Mouse (Mus musculus): ENCODE measurements at regions not wholly inside any gene's neighbourhood (a gene's known extent, or its start where the extent isn't known, plus 50 kb on each side); places are given as distances from the start of the nearest gene placed in this dataset.

- DNase-seq (ENCODE audit: low spot score in 2 of 2): peak; percentile 21 to 40
- intact Hi-C loops (cut with DNase I): no loop called here
Observed at GRCm38 (mm10) chr14:28750301-28750700, 245.8 kb downstream of the Wnt5a start.

- intact Hi-C loops (cut with DNase I): no loop called here
- DNase-seq (ENCODE audit: low spot score in 2 of 2): no peak
Observed at GRCm38 (mm10) chr14:28765201-28765600, 252.8 kb upstream of the Lrtm1 start.

DNA sequence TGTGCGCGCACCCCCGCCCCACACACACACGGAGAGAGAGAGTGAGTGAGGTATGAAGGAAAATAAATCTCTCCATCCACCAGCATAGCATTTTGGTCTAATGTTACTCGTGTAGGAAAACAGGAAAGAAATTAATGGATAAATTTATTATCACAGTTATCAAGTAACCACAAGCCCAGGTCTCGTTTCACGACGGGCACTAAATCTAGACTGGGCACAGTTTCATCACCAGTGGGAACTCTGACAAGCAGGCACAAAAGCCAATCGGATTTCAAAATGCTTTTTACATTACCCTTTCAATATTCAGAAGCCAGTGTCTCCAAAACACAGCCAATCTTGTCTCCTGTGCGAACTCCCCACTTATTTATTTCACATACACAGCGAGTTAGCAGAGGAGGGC lies 244.9 kb upstream of the Lrtm1 start:
- DNase-seq (ENCODE audit: low spot score in 2 of 2): no peak
- intact Hi-C loops (cut with DNase I): no loop called here

DNA sequence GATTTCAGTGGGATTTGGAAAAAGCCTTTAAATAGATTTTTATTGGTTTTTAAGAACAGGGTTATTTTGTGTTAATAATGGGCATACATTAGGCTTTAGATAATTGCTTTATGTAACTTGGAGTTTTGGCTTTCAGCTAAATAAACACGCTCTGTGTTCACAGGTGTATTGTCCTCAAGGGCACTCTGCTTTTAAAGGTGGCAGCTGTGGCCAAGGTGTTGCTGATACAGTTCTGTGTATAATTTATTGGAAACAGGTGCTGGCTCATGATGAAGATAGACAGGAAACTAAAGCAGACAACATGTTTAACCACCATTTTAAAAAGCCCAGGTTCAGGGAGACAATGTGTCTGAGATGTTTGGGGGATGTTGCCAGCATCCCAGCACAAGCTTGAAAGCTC lies 242.3 kb upstream of the Lrtm1 start:
- DNase-seq (ENCODE audit: low spot score in 2 of 2): no peak
- intact Hi-C loops (cut with DNase I): no loop called here

- intact Hi-C loops (cut with DNase I): no loop called here
Observed at GRCm38 (mm10) chr14:28777791-28778190, 240.2 kb upstream of the Lrtm1 start.

GRCm38 (mm10) chr14:28781660-28782059 lies 236.3 kb upstream of the Lrtm1 start:
- peak in 1 of 2 experiments; percentile 21 for DNase-seq (ENCODE audit: low spot score in 2 of 2)
- intact Hi-C loops (cut with DNase I): no loop called here

More at GRCm38 (mm10) chr14:28777791-28778190, 240.2 kb upstream of the Lrtm1 start:
- DNase-seq (ENCODE audit: low spot score in 2 of 2): no peak

DNA sequence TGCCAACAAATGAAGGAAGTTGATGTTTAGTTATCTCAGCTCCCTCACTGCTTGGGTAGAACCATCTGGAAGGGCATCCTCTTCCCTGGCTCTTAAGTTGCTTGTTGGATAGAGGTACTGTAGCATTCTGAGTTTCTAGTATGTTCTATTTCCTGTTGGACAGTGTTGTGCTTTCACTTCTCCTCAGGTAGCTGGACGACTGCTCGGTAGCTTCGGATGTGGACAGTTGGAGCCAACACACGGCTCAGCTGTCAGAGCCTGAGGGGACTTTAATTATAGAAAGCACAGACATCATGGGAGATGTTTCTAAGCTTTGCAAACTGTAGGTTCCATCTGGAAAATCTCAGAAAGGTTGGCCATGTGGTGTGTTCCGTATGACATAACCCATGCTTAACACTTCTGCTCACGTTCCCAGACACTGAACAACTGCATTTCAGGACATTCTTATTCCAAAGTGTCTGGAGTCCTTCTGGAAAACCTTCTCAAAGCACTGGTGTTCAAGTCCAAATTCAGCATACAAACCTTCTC lies 233.8 kb upstream of the Lrtm1 start:
- peak in 1 of 2 experiments; percentile 17 for DNase-seq (ENCODE audit: low spot score in 2 of 2)
- intact Hi-C loops (cut with DNase I): no loop called here

GRCm38 (mm10) chr14:28798290-28798689 lies 219.7 kb upstream of the Lrtm1 start:
- DNase-seq (ENCODE audit: low spot score in 2 of 2): no peak
- intact Hi-C loops (cut with DNase I): no loop called here

GRCm38 (mm10) chr14:28801681-28802080 lies 216.3 kb upstream of the Lrtm1 start:
- DNase-seq (ENCODE audit: low spot score in 2 of 2): no peak
- intact Hi-C loops (cut with DNase I): no loop called here

- intact Hi-C loops (cut with DNase I): no loop called here
- no peak for DNase-seq (ENCODE audit: low spot score in 2 of 2)
Observed at GRCm38 (mm10) chr14:28802126-28802525, 215.9 kb upstream of the Lrtm1 start.

GRCm38 (mm10) chr14:28808094-28808493 lies 209.9 kb upstream of the Lrtm1 start:
- no peak for DNase-seq (ENCODE audit: low spot score in 2 of 2)
- intact Hi-C loops (cut with DNase I): no loop called here

DNA sequence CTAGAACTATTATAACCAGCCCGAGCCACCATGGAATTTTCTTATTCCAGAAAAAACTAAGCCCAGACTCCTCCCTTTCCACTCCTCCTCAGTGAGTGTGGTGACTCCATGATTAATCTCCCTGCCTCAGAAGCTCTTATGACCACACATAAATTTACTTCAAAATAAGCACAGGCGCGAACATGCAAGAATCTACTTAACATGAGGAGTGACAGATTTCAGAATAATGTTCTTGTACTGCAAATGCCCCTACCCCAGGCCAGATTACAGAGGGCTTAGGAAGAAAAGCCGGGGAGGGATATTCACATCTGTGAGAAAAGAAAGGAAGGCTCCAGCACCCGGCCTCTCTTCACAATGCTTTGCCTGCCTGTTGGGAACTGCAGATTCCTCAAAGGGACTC lies 208.7 kb upstream of the Lrtm1 start:
- intact Hi-C loops (cut with DNase I): no loop called here
- DNase-seq (ENCODE audit: low spot score in 2 of 2): no peak

- DNase-seq (ENCODE audit: low spot score in 2 of 2): peak; percentile 2 to 80
Observed at GRCm38 (mm10) chr14:28820970-28821369, 197.0 kb upstream of the Lrtm1 start.

DNA sequence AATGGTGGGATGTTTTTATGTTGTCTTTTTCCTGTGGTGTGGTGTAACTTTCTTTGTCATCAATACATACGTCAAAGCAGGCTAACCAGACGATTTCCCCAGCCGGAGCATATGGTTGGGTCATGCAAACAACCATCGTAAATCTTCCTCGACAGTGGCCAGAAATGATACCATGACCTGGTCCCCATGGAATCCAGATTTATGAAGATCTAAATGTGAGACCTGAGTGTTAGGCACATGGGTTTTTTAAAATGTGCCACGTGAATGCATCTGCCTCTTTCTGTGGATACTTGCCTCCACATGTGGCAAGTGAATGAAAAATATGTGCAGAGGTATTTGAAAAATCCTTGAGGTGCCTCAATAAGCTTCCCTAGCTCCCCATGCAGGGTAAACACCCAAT lies 190.8 kb upstream of the Lrtm1 start:
- no peak for DNase-seq (ENCODE audit: low spot score in 2 of 2)
- intact Hi-C loops (cut with DNase I): no loop called here

More at GRCm38 (mm10) chr14:28820970-28821369, 197.0 kb upstream of the Lrtm1 start:
- intact Hi-C loops (cut with DNase I): no loop called here

- intact Hi-C loops (cut with DNase I): no loop called here
- DNase-seq (ENCODE audit: low spot score in 2 of 2): no peak
Observed at GRCm38 (mm10) chr14:28837117-28837516, 180.9 kb upstream of the Lrtm1 start.

- intact Hi-C loops (cut with DNase I): no loop called here
- DNase-seq (ENCODE audit: low spot score in 2 of 2): peak in 1 of 2 experiments; percentile 24
Observed at GRCm38 (mm10) chr14:28848831-28849590, 169.0 kb upstream of the Lrtm1 start.
